Mouse (Mus musculus): ENCODE data around the gene Ccdc85b. TPM values are rescaled to one million over a fixed set of nuclear protein-coding genes. Genes with fewer than 3 reads are reported as not detected.
A peak's percentile ranks its signal among the peaks of the same experiment; 100 is the strongest.
"Not testable (repeated sequence)": the region's sequence is repeated elsewhere in the genome, so short reads cannot be mapped to it uniquely, and the experiment has no call there.

The Ccdc85b gene
- polyA plus RNA-seq, 1 experiment from 2014 or later = 6.2 TPM

DNA sequence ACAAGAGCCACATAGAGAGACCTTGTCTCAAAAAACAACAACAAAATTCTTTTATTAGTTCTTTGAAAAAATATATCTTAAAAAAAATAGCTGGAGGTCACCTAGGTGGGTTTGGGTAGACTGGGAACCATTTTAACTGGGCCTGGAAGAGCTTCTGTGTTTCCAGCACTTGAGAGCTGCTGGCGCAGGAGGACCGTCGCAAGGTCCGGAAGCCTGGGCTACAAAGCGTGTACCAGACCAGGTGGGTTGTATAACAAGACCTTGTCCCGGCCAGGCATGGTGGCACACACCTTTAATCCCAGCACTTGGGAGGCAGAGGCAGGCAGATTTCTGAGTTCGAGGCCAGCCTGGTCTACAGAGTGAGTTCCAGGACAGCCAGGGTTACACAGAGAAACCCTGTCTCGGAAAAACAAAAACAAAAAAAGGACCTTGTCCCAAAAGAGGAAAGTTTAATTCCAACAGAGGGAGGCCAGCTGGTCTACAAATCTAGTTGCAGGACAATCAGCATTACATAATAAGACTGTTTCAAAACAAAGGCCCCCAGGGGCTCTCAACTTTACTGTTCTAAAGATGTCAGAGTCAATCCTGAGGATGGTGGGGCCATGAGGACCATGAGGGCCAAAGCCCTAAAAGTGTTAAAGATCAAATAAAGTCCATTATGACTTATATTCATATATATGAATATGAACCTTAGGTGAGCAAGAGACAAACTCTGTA is 38.8 kb downstream of the Ccdc85b start:
- no peak for ATAC-seq (ENCODE audit: low FRiP score, low read depth)
- H3K27ac ChIP-seq = no peak overlapping the region
- no peak overlapping the region for H3K9ac ChIP-seq
- no peaks in the 10 kb centered on the region for H3K9me3 ChIP-seq
- H3K4me2 ChIP-seq (replicated peaks) = no peak overlapping the region
- H3K36me3 ChIP-seq = peaks cover 43% of the 10 kb centered on the region
- no peak overlapping the region for H3K4me3 ChIP-seq
- H3K27me3 ChIP-seq = no peaks in the 10 kb centered on the region
- 95% methylated on average over 8 of the region's 8 CpGs for WGBS
- peaks cover 17% of the 10 kb centered on the region for H3K4me1 ChIP-seq

DNA sequence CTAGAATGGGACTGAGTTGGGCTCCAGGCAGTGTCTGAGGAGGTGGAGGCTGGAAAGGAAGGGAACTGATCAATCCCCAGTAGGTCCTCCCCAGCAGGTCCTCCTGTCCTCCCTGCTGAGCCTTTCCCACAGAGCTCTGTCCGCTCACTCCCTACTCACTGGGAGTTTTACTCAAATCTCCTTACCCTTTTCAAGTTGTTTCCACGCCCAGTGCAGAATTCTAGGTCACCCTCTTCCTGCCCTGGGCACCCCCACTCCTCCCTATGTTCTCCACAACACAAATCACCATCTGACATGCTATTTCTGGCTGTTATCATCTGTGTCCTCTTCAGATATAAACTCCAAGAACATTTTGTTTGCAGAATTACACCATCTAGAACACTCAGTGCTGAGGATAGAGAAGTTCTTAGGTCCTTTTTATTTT is 43.1 kb downstream of the Ccdc85b start:
- no peak for ATAC-seq (ENCODE audit: low FRiP score, low read depth)
- WGBS = 80% methylated on average over 2 of the region's 2 CpGs
- no peak overlapping the region for H3K9ac ChIP-seq
- no peak overlapping the region for H3K27ac ChIP-seq
- no peak overlapping the region for H3K4me2 ChIP-seq (replicated peaks)
- peaks cover 4% of the 10 kb centered on the region; the same call in 1 of the 2 replicates for H3K4me1 ChIP-seq
- peaks cover 5% of the 10 kb centered on the region; the same call in 1 of the 2 replicates for H3K36me3 ChIP-seq
- H3K27me3 ChIP-seq = no peaks in the 10 kb centered on the region
- no peak overlapping the region for H3K4me3 ChIP-seq
- H3K9me3 ChIP-seq = no peaks in the 10 kb centered on the region

DNA sequence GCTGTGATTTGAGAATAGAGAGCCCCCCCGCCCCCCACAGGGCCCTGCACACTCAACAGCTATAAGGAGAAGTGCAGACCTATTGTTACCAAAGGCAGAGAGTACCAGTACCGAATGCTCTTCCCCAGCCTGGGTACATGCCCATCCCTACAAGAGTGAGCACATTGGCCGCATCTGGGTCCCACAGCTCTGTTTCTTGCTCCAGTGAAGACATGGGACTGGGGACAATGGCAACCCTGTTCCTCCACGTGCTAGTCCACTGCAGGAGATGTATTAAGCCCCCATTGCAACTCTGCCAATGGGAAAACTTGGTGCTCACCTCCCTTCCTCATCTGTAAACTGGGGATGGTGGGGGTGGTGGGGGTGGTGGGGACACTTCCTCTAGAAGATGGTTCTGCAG is 43.9 kb downstream of the Ccdc85b start:
- H3K36me3 ChIP-seq = peaks cover 5% of the 10 kb centered on the region
- 81% methylated on average over 4 of the region's 4 CpGs for WGBS
- H3K4me3 ChIP-seq = no peak overlapping the region
- H3K9ac ChIP-seq = no peak overlapping the region
- no peaks in the 10 kb centered on the region for H3K27me3 ChIP-seq
- no peak overlapping the region for H3K4me2 ChIP-seq (replicated peaks)
- peaks cover 8% of the 10 kb centered on the region for H3K4me1 ChIP-seq
- H3K27ac ChIP-seq = no peak overlapping the region
- H3K9me3 ChIP-seq = no peaks in the 10 kb centered on the region
- no peak for ATAC-seq (ENCODE audit: low FRiP score, low read depth)

DNA sequence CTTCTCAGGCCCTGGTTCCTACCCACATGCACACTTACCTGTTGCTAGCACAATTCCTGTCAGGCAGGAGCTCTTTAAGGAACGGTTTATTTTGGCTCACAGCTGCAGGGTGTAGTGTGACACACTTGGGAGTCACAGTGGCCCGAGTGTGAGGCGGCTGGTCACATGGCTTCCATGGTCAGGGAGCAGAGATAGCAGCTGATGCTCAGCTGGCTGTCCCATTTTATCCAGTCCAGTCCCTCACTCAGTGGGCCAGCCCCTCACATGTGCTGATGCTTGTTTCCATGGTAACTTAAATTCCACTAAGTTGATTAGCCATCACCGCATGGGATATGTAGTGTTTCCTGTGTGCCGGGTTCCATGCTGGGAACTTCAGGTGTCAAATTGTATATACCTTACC is 45.7 kb downstream of the Ccdc85b start:
- Histone ChIP-seq H3K27ac (no peak overlapping the region), H3K4me2 (replicated peaks) (no peak overlapping the region), H3K4me1 (peaks cover 22% of the 10 kb centered on the region), H3K36me3 (peaks cover 4% of the 10 kb centered on the region), H3K9ac (0 out of 2 replicates have a peak overlapping the region, but pooled peaks have one; percentile 14), H3K9me3 (no peaks in the 10 kb centered on the region), H3K27me3 (no peaks in the 10 kb centered on the region), H3K4me3 (no peak overlapping the region)
- 56% methylated on average over 5 of the region's 5 CpGs for WGBS
- no peak for ATAC-seq (ENCODE audit: low FRiP score, low read depth)

DNA sequence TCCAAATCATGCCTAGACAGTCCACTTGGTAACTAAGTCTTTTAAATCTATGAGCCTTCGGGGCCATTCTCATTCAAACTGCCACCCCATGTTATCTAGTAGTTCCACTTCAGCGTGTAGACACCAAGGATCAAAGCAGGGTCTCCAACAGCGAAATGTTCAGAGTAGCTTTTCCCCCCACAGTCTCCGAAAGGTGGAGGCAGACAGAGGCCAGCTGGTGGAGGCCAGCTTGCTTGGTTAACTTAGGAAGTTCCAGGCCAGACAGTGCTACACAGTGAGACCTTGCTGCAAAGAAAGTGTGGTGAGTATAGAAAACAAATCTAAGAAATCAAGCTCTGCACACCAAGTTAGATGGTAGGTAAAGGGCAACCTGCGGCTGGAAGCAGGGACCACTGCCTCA is 47.1 kb downstream of the Ccdc85b start:
- Histone ChIP-seq H3K36me3 (peaks cover 4% of the 10 kb centered on the region; the same call in 1 of the 2 replicates), H3K9ac (no peak overlapping the region), H3K27ac (no peak overlapping the region), H3K9me3 (no peaks in the 10 kb centered on the region), H3K4me3 (no peak overlapping the region), H3K4me2 (replicated peaks) (no peak overlapping the region), H3K4me1 (peaks cover 26% of the 10 kb centered on the region), H3K27me3 (no peaks in the 10 kb centered on the region)
- WGBS = 83% methylated on average over 5 of the region's 5 CpGs
- no peak for ATAC-seq (ENCODE audit: low FRiP score, low read depth)

DNA sequence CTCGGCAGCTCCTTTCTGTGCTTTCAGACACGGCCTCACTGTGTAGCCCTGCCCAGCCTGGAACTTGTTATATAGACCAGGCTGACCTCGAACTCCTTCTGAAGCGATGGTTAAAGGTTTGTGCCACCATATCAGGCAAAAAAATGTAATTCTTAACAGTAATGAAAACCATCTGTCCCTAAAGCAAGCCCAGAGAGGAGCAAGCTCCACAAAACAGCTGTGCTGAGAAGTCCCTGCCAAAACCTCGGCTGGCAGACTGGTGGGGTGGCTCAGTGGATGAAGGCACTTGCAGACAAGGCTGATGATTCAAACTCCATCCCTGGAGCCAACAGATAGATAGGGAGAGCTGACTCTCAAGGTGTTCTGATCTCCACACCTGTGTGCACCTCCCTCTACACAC is 48.6 kb downstream of the Ccdc85b start:
- Histone ChIP-seq H3K4me1 (peaks cover 26% of the 10 kb centered on the region), H3K9ac (no peak overlapping the region), H3K9me3 (no peaks in the 10 kb centered on the region), H3K4me2 (replicated peaks) (no peak overlapping the region), H3K4me3 (no peak overlapping the region), H3K36me3 (peaks cover 4% of the 10 kb centered on the region; the same call in 1 of the 2 replicates), H3K27me3 (no peaks in the 10 kb centered on the region), H3K27ac (no peak overlapping the region)
- no peak for ATAC-seq (ENCODE audit: low FRiP score, low read depth)
- 40% methylated on average over 5 of the region's 5 CpGs for WGBS

DNA sequence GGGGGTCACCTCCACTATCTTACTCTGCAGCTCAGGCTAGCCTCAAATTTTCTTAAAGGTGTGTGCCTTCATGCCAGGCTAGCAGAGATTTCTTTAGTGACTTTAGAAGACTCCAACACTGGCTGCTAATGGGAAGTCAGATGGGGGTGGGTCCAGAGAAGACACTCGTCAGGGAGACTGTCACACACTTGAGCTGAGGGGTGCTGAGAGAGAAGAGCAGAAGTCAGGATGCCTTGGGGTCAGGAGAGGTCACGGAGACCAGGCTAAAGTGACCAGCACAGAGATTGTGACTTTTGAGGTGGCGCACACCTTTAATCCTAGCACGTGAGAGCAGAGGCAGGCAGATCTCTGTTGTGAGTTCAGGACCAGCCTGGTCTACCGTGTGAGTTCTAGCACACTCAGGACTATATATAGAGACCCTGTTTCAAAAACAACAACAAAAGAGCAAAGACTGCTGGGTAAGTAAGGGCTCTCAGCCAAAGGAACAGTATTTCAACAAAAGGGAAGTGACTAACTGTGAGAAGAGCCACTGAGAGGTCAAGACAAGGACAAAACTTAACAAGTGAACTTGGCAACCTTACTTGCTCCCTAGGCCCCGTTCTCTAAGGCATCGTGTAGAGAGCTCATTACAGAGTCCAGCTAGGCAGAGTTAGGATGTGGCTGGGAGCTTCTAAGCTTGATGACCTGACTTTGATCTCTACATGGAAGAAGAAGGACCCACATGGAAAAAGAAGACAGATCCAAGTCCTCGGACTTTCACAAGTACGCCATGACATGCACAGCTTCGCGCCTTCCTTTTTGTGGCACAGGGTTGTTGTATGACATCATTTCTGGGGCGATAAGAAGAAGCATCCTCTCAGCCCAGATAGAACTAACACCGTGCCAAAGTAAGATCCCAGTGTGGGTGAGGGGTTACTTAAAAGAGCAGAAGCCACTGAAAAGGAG is 49.4 kb downstream of the Ccdc85b start:
- H3K9ac ChIP-seq = peak overlapping the region; percentile 67; the same call in 1 of the 2 replicates
- ATAC-seq (ENCODE audit: low FRiP score, low read depth) = no peak
- no peak overlapping the region for H3K27ac ChIP-seq
- peaks cover 26% of the 10 kb centered on the region for H3K4me1 ChIP-seq
- no peaks in the 10 kb centered on the region for H3K9me3 ChIP-seq
- H3K4me3 ChIP-seq = peak overlapping the region; percentile 54
- H3K27me3 ChIP-seq = no peaks in the 10 kb centered on the region
- WGBS = 92% methylated on average over 13 of the region's 13 CpGs
- peaks cover 4% of the 10 kb centered on the region; the same call in 1 of the 2 replicates for H3K36me3 ChIP-seq
- H3K4me2 ChIP-seq (replicated peaks) = peak overlapping the region; percentile 68

DNA sequence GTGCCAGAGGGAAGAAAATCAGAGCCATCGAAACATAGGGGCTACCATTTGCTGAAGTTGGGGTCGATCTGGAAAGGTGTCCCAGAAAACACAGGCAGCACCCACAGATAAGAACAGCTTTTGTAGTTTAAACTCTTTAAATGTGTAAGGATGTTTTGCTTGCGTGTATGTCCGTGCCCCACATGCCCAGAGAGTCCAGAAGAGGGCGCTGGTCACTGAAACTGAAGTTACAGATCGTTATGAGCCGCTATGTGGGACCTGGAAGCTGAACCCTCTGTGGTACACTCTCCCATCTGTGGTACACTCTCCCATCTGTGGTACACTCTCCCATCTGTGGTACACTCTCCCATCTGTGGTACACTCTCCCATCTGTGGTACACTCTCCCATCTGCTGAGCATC is 50.6 kb downstream of the Ccdc85b start:
- Histone ChIP-seq H3K9me3 (no peaks in the 10 kb centered on the region), H3K4me3 (peak overlapping the region; percentile 54), H3K4me2 (replicated peaks) (peak overlapping the region; percentile 68), H3K36me3 (peaks cover 4% of the 10 kb centered on the region; the same call in 1 of the 2 replicates), H3K27me3 (no peaks in the 10 kb centered on the region), H3K9ac (peak overlapping the region; percentile 67), H3K27ac (peak overlapping the region; percentile 85), H3K4me1 (peaks cover 26% of the 10 kb centered on the region)
- 19% methylated on average over 7 of the region's 7 CpGs for WGBS
- peak; percentile 55; the same call in 1 of the 2 replicates for ATAC-seq (ENCODE audit: low FRiP score, low read depth)

DNA sequence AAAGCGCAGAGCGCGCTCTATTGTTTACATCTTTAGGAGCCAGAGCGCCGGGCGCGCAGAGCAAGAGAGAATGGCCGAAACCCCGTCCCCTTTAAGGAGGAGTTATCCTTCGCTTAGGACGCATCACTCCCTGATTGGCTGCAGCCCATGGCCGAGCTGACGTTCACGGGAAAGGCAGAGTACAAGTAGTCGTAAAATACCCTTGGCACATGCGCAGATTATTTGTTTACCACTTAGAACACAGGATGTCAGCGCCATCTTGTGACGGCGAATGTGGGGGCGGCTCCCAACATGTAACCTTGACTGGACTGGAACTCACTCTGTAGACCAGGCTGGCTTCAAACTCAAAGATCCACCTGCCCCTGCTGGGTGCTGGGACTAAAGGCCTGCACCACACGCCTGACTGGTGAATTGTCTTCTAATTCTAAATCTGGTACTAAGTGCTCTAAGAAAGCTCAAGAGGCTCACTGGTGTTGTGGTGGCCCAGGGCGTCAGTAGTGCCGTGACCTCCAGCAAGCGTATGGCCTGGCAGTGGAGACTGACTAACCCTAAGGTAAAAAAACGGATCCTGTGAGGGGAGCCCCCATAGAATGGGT is 51.1 kb downstream of the Ccdc85b start:
- ATAC-seq (ENCODE audit: low FRiP score, low read depth) = peak; percentile 81
- H3K36me3 ChIP-seq, H3K27me3 ChIP-seq, H3K9me3 ChIP-seq: not testable (repeated sequence)
- H3K4me1 ChIP-seq = peaks cover 22% of the 10 kb centered on the region
- peak overlapping the region; percentile 67 for H3K9ac ChIP-seq
- WGBS = 11% methylated on average over 25 of the region's 25 CpGs
- H3K4me2 ChIP-seq (replicated peaks) = peak overlapping the region; percentile 68
- peak overlapping the region; percentile 85 for H3K27ac ChIP-seq
- peak overlapping the region; percentile 54 for H3K4me3 ChIP-seq

DNA sequence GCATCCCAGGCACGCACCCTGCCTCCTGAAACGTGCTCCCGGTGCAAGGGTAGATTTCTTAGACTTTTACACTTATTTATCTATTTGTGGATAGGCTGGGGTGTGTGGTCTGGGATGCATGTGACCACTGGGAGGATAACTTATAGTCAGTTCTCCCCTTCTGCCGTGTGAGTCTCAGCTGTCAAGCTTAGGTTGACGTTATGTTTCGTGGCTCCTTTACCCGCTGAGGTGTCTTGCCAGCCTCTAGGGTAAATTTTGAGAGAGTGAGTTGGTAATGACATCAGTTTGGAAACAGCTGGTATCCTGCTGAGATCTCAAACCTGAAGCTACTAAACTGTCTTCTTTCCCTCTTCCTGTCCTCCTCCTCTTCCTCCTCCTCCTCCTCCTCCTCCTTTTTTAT is 51.8 kb downstream of the Ccdc85b start:
- Histone ChIP-seq H3K9ac (peak overlapping the region; percentile 67), H3K4me2 (replicated peaks) (peak overlapping the region; percentile 65), H3K4me3 (peak overlapping the region; percentile 42), H3K36me3 (peaks cover 4% of the 10 kb centered on the region; the same call in 1 of the 2 replicates), H3K27ac (peak overlapping the region; percentile 52; the same call in 1 of the 2 replicates), H3K27me3 (no peaks in the 10 kb centered on the region), H3K9me3 (no peaks in the 10 kb centered on the region), H3K4me1 (peaks cover 22% of the 10 kb centered on the region)
- 20% methylated on average over 7 of the region's 7 CpGs for WGBS
- ATAC-seq (ENCODE audit: low FRiP score, low read depth) = no peak

Data from limb, embryonic 13.5 days (tissue).